Mouse (Mus musculus) layer of hippocampus, postnatal 10 days (tissue): Measurements from ENCODE around the gene Olfr1113. TPM values are rescaled to one million over a fixed set of nuclear protein-coding genes. Genes with fewer than 3 reads are reported as not detected.
"Not testable (repeated sequence)": the region's sequence is repeated elsewhere in the genome, so short reads cannot be mapped to it uniquely, and the experiment has no call there.

Experiments
- DNase-seq, 2 experiments: peaks; one replicate each; pipeline ENCODE4 v3.0.0; 2021; ENCODE audit warnings: low spot score in 2 of 2
- long read RNA-seq: library from polyadenylated mRNA; stranded (forward); transcript quantifications from one replicate; pipeline ENCODE4 v2.0.0, GENCODE M21; 2023
- microRNA-seq, 2 experiments: library from miRNA; unstranded; fragments of <30 nt; microRNA quantifications; one replicate each; pipeline ENCODE4 v1.2.0; 2021
- total RNA-seq, 2 experiments: library from RNA; stranded (reverse); gene quantifications; 2 replicates each; pipeline ENCODE4 v1.2.3; 2021

The Olfr1113 gene
- total RNA-seq, result not detected
- long read RNA-seq, result 0 reads

- DNase-seq, result no peak
These were observed at the start of gene Olfr1113 for GRCm38 (mm10) chr2:87208670-87209069. TSS of gene Olfr1113 (plus strand) at chr2:87208970.

- DNase-seq, result not testable (repeated sequence)
These were observed 41.0 kb upstream of the Olfr1113 start for GRCm38 (mm10) chr2:87167731-87168130.

GRCm38 (mm10) chr2:87187498-87187897 lies 21.3 kb upstream of the Olfr1113 start, which contains the start of gene Olfr1112:
TSS of gene Olfr1112 (plus strand) at chr2:87187798.
- no peak for DNase-seq

- no peak for DNase-seq
These were observed 38.9 kb downstream of the Olfr1113 start, which contains the start of gene Olfr1115 for GRCm38 (mm10) chr2:87247713-87248112. TSS of gene Olfr1115 (plus strand) at chr2:87248013.

Small RNA genes lying within 50 kb of the gene (microRNA-seq; reads per million reads assigned to microRNA genes)
- 0 reads per million in 2 experiments for gene Gm27438

Other genes starting within 250 kb of the Olfr1113 start
- not detected for gene Olfr1099, start 248.3 kb upstream of the Olfr1113 start, total RNA-seq
- gene Olfr1100, start 229.0 kb upstream of the Olfr1113 start, total RNA-seq, result not detected
- not detected for gene Olfr1101, start 217.7 kb upstream of the Olfr1113 start, total RNA-seq
- gene Olfr1102, start 210.6 kb upstream of the Olfr1113 start, total RNA-seq, result not detected
- not detected for gene Olfr1104, start 181.9 kb upstream of the Olfr1113 start, total RNA-seq
- gene Olfr1105, start 172.4 kb upstream of the Olfr1113 start, total RNA-seq, result not detected
- not detected for gene Olfr1106, start 156.7 kb upstream of the Olfr1113 start, total RNA-seq
- not detected for gene Olfr1107, start 133.2 kb upstream of the Olfr1113 start, total RNA-seq
- gene Olfr1109, start 113.0 kb upstream of the Olfr1113 start, total RNA-seq, result not detected
- gene Olfr259, start 94.4 kb upstream of the Olfr1113 start, total RNA-seq, result not detected
- gene Olfr1110, start 68.7 kb upstream of the Olfr1113 start, total RNA-seq, result not detected
- gene Olfr1111, start 56.3 kb upstream of the Olfr1113 start, total RNA-seq, result not detected
- not detected for gene Olfr1112, start 21.2 kb upstream of the Olfr1113 start, total RNA-seq
- not detected for gene Olfr1115, start 39.0 kb downstream of the Olfr1113 start, total RNA-seq
- gene Olfr1116, start 58.6 kb downstream of the Olfr1113 start, total RNA-seq, result not detected
- not detected for gene Olfr1118, start 98.6 kb downstream of the Olfr1113 start, total RNA-seq
- not detected for gene Olfr1120, start 145.8 kb downstream of the Olfr1113 start, total RNA-seq
- gene Olfr1121, start 160.9 kb downstream of the Olfr1113 start, total RNA-seq, result not detected
- not detected for gene Olfr1122, start 176.9 kb downstream of the Olfr1113 start, total RNA-seq
- not detected for gene Olfr1123, start 207.7 kb downstream of the Olfr1113 start, total RNA-seq
- not detected for gene Olfr1124, start 221.3 kb downstream of the Olfr1113 start, total RNA-seq
- not detected for gene Olfr1126, start 245.0 kb downstream of the Olfr1113 start, total RNA-seq